Mouse (Mus musculus) cortical plate, adult 2 months (tissue): ENCODE measurements around the gene Olfm1.

Source experiments
- CTCF ChIP-seq: fragments of 200-500 bp; IDR thresholded peaks from 2 replicates; pipeline ENCODE4 v1.5.1; 2011; ENCODE audit warnings: mild to moderate bottlenecking, control low read depth, low read length; ENCODE audit not compliant: insufficient read depth; ENCODE audit errors: extremely low read depth
- POLR2A ChIP-seq: fragments of 200-500 bp; IDR thresholded peaks from 2 replicates; pipeline ENCODE4 v1.6.1; 2011; ENCODE audit warnings: mild to moderate bottlenecking, low read length, control low read depth; ENCODE audit not compliant: insufficient read depth; ENCODE audit errors: extremely low read depth

DNA sequence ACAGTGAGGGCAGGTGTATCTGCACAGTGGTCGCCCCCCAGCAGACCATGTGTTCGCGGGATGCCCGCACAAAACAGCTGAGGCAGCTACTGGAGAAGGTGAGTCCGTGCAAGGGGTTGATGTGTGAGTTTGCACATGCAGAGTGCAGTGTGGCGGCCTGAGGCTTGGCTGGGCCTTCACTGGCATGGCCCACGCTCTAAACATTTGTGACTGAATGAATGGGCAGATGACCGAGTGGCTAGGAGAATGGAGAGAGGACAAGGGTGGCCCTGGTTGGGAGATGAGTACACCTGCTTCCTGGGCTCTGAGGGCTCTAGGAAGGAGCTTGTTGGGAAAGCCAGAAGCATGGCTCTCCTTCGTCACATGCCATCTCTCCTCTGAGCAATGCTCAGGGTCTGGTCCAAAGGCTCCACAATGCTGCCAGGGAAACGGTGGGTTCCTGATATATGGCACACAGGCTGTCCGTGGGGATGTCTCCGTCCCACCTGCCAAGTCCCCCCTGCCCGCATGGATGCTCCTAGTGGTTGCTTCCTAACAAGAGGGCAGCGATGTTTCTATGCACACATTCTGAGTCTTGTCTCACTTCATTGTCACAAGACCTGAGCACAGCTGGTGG, 15.4 kb downstream of the Olfm1 start:
- TF ChIP-seq CTCF (no peak), POLR2A (no peak)
